Mouse (Mus musculus) embryonic facial prominence, embryonic 11.5 days (tissue): ENCODE measurements around the gene Chuk. TPM values are rescaled to one million over a fixed set of nuclear protein-coding genes. Genes with fewer than 3 reads are reported as not detected.
A peak's percentile ranks its signal among the peaks of the same experiment; 100 is the strongest.

Source experiments
- ATAC-seq: fragments of 200-750 bp; cut with Nextera tagmentation; replicated peaks from 2 replicates; pipeline ENCODE4 v1.8.0; 2017; ENCODE audit warnings: low read depth; ENCODE audit not compliant: insufficient number of reproducible peaks, low FRiP score, low TSS enrichment
- DNase-seq: peaks from one replicate; pipeline ENCODE4 v3.0.0-alpha.2; 2015; ENCODE audit warnings: low spot score
- H3K27ac ChIP-seq: fragments of 300-500 bp; sonication (generic); replicated peaks from 2 replicates; pipeline ENCODE4 v1.5.1; 2014; ENCODE audit warnings: mild to moderate bottlenecking, low read depth, low read length, control low read depth
- H3K27me3 ChIP-seq: fragments of 300-500 bp; sonication (generic); 2 replicates; pipeline ENCODE4 v1.6.1; 2014; ENCODE audit warnings: mild to moderate bottlenecking, low read length, moderate library complexity, mixed read lengths; ENCODE audit not compliant: control insufficient read depth, insufficient read depth
- H3K36me3 ChIP-seq: fragments of 300-500 bp; sonication (generic); replicated peaks from 2 replicates; pipeline ENCODE4 v1.6.1; 2014; ENCODE audit warnings: low read depth, mild to moderate bottlenecking, low read length, moderate library complexity, mixed read lengths; ENCODE audit not compliant: control insufficient read depth, insufficient read depth
- H3K4me1 ChIP-seq: fragments of 300-500 bp; sonication (generic); 2 replicates; pipeline ENCODE4 v1.6.1; 2014; ENCODE audit warnings: low read length, mixed read lengths; ENCODE audit not compliant: control insufficient read depth, insufficient read depth
- H3K4me2 ChIP-seq: fragments of 300-500 bp; sonication (generic); 2 replicates; pipeline ENCODE4 v1.6.1; 2014; ENCODE audit warnings: low read depth, mild to moderate bottlenecking, control low read depth, low read length, moderate library complexity
- H3K4me3 ChIP-seq: fragments of 300-500 bp; sonication (generic); 2 replicates; pipeline ENCODE4 v1.5.1; 2014; ENCODE audit warnings: low read depth, low read length, control low read depth
- H3K9ac ChIP-seq: fragments of 300-500 bp; sonication (generic); replicated peaks from 2 replicates; pipeline ENCODE4 v1.6.1; 2014; ENCODE audit warnings: mild to moderate bottlenecking, control low read depth, low read length
- H3K9me3 ChIP-seq: fragments of 300-500 bp; sonication (generic); replicated peaks from 2 replicates; pipeline ENCODE4 v1.6.1; 2016; ENCODE audit warnings: mild to moderate bottlenecking, low read length, inconsistent platforms, mixed read lengths; ENCODE audit not compliant: control insufficient read depth
- WGBS: fragments of 180-500 bp; shearing (Covaris S2); extraction: QIAGEN DNeasy Blood & Tissue Kit; methylation state at CpG from one replicate; pipeline ENCODE4 v1.1.7; 2014; 5-methylcytosine and 5-hydroxymethylcytosine counted together
- polyA plus RNA-seq: library from polyadenylated mRNA; unstranded; fragments of >200 nt; fragmentation: Nextera tagmentation; extraction: Ambion mirVana; gene quantifications from 2 replicates; pipeline ENCODE4 v1.2.1, GENCODE M21; 2014

Gene Chuk
- polyA plus RNA-seq, 1 experiment from 2014 or later, result 47.2 TPM

DNA sequence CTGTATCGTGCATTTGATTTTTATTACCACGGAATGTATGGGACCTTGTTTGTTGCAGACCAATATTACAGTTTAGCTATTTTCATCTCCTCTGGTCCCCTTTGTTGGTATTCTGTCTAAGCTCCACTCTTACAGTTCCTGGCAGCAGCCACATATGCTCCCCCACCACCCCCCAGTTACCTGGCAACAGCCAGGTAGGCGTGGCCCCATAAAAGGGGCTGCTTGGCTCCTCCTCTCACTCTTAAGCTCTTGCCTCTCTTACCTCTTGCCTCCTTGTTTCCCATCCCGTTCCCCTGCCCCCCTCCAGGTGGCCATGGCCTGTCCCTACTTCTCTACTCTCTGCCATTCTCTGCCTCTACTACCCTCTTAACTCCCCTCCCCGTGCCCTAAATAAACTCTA is 36.1 kb downstream of the Chuk start:
- 69% methylated on average over 5 of the region's 5 CpGs for WGBS
- ATAC-seq (no peak), DNase-seq (no peak)
- Histone ChIP-seq H3K4me2 (no peak overlapping the region), H3K27me3 (no peaks in the 10 kb centered on the region), H3K27ac (no peak overlapping the region), H3K4me1 (no peaks in the 10 kb centered on the region), H3K9ac (no peak overlapping the region), H3K9me3 (no peaks in the 10 kb centered on the region), H3K36me3 (no peaks in the 10 kb centered on the region), H3K4me3 (no peak overlapping the region)

DNA sequence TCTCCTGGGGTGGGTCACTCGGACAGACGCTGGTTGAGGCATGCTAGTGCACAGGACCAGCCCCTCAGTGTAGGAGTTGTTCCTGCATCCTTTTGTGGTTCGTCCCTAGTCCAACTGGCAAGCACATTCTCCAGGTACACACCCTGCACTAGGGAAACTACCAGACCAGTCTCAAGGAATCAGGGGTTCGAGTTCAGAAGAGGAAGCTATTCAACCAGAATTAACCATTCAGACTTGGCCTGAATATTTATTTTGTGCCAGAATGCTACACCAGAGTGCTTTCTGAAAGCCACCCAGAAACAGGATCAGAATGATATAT is 37.4 kb downstream of the Chuk start:
- peak overlapping the region; percentile 69 for H3K4me3 ChIP-seq
- H3K9ac ChIP-seq, result peak overlapping the region; percentile 78
- H3K9me3 ChIP-seq, result no peaks in the 10 kb centered on the region
- H3K27me3 ChIP-seq, result no peaks in the 10 kb centered on the region
- ATAC-seq, result no peak
- H3K4me1 ChIP-seq, result no peaks in the 10 kb centered on the region
- no peak overlapping the region for H3K27ac ChIP-seq
- peak overlapping the region; percentile 91 for H3K4me2 ChIP-seq
- WGBS, result 18% methylated on average over 4 of the region's 4 CpGs
- H3K36me3 ChIP-seq, result no peaks in the 10 kb centered on the region
- DNase-seq, result no peak

- DNase-seq (peak; percentile 92), ATAC-seq (peak; percentile 89)
- no peaks in the 10 kb centered on the region for H3K4me1 ChIP-seq
- H3K9ac ChIP-seq, result peak within 1 kb of the TSS; percentile 78
- WGBS, result under 1% methylated on average over 74 of the region's 75 CpGs
- no peaks in the 10 kb centered on the region for H3K9me3 ChIP-seq
- H3K4me2 ChIP-seq, result peak within 1 kb of the TSS; percentile 91
- no peaks in the 10 kb centered on the region for H3K27me3 ChIP-seq
- no peaks in the 10 kb centered on the region for H3K36me3 ChIP-seq
- H3K4me3 ChIP-seq, result peak within 1 kb of the TSS; percentile 69
- H3K27ac ChIP-seq, result 0 out of 2 replicates have a peak within 1 kb of the TSS, but pooled peaks have one; percentile 16
These were observed 38.0 kb downstream of the Chuk start, which contains the start of gene Erlin1 for GRCm38 (mm10) chr19:44069121-44069913. TSS of gene Erlin1 (minus strand) at chr19:44069785.

- 85% methylated on average over 4 of the region's 4 CpGs for WGBS
- Histone ChIP-seq H3K36me3 (no peaks in the 10 kb centered on the region), H3K4me2 (no peak overlapping the region; the same call in 1 of the 2 replicates), H3K27ac (no peak overlapping the region), H3K4me1 (no peaks in the 10 kb centered on the region), H3K4me3 (no peak overlapping the region), H3K27me3 (no peaks in the 10 kb centered on the region), H3K9ac (no peak overlapping the region), H3K9me3 (no peaks in the 10 kb centered on the region)
- DNase-seq (no peak), ATAC-seq (no peak)
These were observed 39.0 kb downstream of the Chuk start for GRCm38 (mm10) chr19:44068232-44068631.

DNA sequence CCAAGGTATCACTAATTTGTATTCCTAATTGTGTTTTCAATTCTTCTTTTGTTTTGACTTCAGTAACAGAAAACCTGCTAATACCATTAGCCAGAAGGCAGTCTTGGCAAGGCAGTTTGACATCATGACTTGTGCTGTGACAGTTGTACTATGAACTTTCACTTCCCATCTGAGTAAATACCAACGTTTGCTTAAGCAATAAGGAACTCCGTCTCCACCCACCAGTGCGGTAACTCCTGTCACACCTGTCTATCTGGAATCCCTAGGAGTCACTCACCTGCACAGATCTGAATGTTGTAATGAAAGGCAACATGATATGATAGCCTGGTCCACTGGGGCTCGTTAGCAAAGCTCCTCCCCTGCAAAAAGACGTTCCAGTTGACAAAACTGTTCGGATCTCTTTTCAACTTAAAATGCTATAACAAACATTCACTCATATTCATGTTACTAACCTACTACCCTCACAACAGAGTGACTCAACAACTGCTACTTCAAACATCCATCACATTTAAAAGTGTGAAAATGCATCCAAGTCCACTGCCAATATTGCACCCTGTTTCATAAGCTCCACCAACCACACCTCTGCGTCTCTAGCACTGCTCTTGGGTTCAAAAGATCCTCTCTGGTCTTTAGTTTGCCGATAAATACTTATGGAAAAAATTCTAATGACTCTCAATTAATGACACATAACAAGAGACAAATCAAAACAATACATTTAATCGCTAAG is 39.8 kb downstream of the Chuk start:
- no peak overlapping the region for H3K27ac ChIP-seq
- H3K36me3 ChIP-seq, result no peaks in the 10 kb centered on the region
- no peaks in the 10 kb centered on the region for H3K4me1 ChIP-seq
- H3K9ac ChIP-seq, result no peak overlapping the region
- no peak overlapping the region for H3K4me3 ChIP-seq
- H3K9me3 ChIP-seq, result no peaks in the 10 kb centered on the region
- ATAC-seq (no peak), DNase-seq (no peak)
- H3K27me3 ChIP-seq, result no peaks in the 10 kb centered on the region
- no peak overlapping the region for H3K4me2 ChIP-seq
- WGBS, result 81% methylated on average over 9 of the region's 9 CpGs

DNA sequence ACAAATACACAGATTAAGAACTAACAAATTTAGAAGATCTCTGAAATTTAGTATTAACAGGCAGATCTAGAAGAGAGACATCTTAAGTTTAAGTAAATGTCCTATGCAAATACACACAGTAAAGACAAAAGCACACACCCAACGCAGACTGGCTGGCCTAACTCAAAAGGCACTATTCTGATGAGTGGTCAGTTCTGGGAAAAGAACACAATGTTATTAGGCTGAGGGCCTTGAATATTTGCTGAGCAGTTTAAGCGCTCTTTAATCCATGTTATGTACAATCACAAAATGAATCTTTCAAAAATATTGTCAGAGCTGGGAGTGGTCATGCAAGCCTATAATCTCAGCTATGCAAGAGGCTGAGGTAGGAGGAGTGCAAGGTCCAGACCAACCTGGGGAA is 42.5 kb downstream of the Chuk start:
- ATAC-seq (no peak), DNase-seq (no peak)
- Histone ChIP-seq H3K4me2 (no peak overlapping the region), H3K9ac (no peak overlapping the region), H3K4me3 (no peak overlapping the region), H3K36me3 (no peaks in the 10 kb centered on the region), H3K27ac (no peak overlapping the region), H3K4me1 (no peaks in the 10 kb centered on the region), H3K27me3 (no peaks in the 10 kb centered on the region), H3K9me3 (no peaks in the 10 kb centered on the region)
- 95% methylated on average over 2 of the region's 2 CpGs for WGBS

DNA sequence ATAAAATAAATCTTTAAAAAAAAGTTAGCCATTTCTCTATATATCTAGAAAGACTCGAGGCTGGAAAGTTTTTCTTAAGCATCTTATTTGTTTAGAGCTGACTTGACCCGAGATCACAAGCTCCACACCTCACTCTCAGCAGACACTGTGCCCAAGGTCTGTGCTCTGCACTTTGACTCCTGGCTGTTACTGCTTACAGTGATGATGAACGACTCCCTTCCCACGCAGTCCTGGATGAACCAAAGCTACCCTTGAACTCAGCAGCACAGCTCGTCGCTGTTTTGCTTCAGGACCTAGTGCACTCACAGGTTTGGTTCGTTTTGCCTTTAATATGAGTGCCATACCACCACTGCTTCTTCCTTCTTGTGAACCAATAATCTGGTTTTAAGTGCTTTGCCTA is 43.5 kb downstream of the Chuk start:
- Histone ChIP-seq H3K4me3 (no peak overlapping the region), H3K27ac (no peak overlapping the region), H3K9me3 (no peaks in the 10 kb centered on the region), H3K9ac (no peak overlapping the region), H3K27me3 (no peaks in the 10 kb centered on the region), H3K4me2 (no peak overlapping the region), H3K4me1 (no peaks in the 10 kb centered on the region), H3K36me3 (no peaks in the 10 kb centered on the region)
- DNase-seq (no peak), ATAC-seq (no peak)
- WGBS, result 94% methylated on average over 7 of the region's 7 CpGs

GRCm38 (mm10) chr19:44060226-44060625 is 47.1 kb downstream of the Chuk start:
- no peak overlapping the region for H3K4me2 ChIP-seq
- WGBS, result 83% methylated on average over 3 of the region's 3 CpGs
- no peaks in the 10 kb centered on the region for H3K36me3 ChIP-seq

More at GRCm38 (mm10) chr19:44060226-44060625, 47.1 kb downstream of the Chuk start:
- Histone ChIP-seq H3K4me1 (no peaks in the 10 kb centered on the region), H3K27me3 (no peaks in the 10 kb centered on the region), H3K9ac (no peak overlapping the region), H3K9me3 (no peaks in the 10 kb centered on the region), H3K27ac (no peak overlapping the region), H3K4me3 (no peak overlapping the region)
- no peak for DNase-seq
- no peak for ATAC-seq
